Mouse (Mus musculus) 3T3-L1 (cell line): ENCODE results near the gene Sgcd.

Source experiments
- DNase-seq: peaks from one replicate; pipeline ENCODE4 v3.0.0-alpha.2; 2015; ENCODE audit warnings: low read depth, low spot score

The Sgcd gene

GRCm38 (mm10) chr11:47294741-47295140 is 694.0 kb downstream of the Sgcd start:
- DNase-seq, result peak; percentile 39

GRCm38 (mm10) chr11:47276586-47276985 is 712.2 kb downstream of the Sgcd start:
- no peak for DNase-seq

- no peak for DNase-seq
Measured at GRCm38 (mm10) chr11:47268556-47268955, 720.2 kb downstream of the Sgcd start.

- no peak for DNase-seq
Measured at GRCm38 (mm10) chr11:47264267-47264984, 724.3 kb downstream of the Sgcd start.

GRCm38 (mm10) chr11:47250301-47250700 is 738.5 kb downstream of the Sgcd start:
- DNase-seq, result no peak

- DNase-seq, result no peak
Measured at GRCm38 (mm10) chr11:47248345-47248893, 740.4 kb downstream of the Sgcd start.

GRCm38 (mm10) chr11:47247703-47248344 is 740.9 kb downstream of the Sgcd start:
- DNase-seq, result no peak

GRCm38 (mm10) chr11:47242401-47242800 is 746.4 kb downstream of the Sgcd start:
- no peak for DNase-seq

GRCm38 (mm10) chr11:47228222-47228621 is 760.5 kb downstream of the Sgcd start:
- no peak for DNase-seq

- DNase-seq, result no peak
Measured at GRCm38 (mm10) chr11:47224148-47224547, 764.6 kb downstream of the Sgcd start.

- no peak for DNase-seq
Measured at GRCm38 (mm10) chr11:47211531-47211930, 777.2 kb downstream of the Sgcd start.

- DNase-seq, result peak; percentile 22
Measured at GRCm38 (mm10) chr11:47206461-47206860, 782.3 kb downstream of the Sgcd start.

GRCm38 (mm10) chr11:47199106-47199505 is 789.7 kb downstream of the Sgcd start:
- no peak for DNase-seq

GRCm38 (mm10) chr11:47188556-47188955 is 800.2 kb downstream of the Sgcd start:
- DNase-seq, result no peak

GRCm38 (mm10) chr11:47174977-47175376 is 813.8 kb downstream of the Sgcd start:
- no peak for DNase-seq

GRCm38 (mm10) chr11:47170926-47171625 is 817.7 kb downstream of the Sgcd start:
- no peak for DNase-seq

GRCm38 (mm10) chr11:47167376-47167775 is 821.4 kb downstream of the Sgcd start:
- no peak for DNase-seq

GRCm38 (mm10) chr11:47158089-47158488 is 830.7 kb downstream of the Sgcd start:
- peak; percentile 59 for DNase-seq

GRCm38 (mm10) chr11:47156730-47157693 is 831.8 kb downstream of the Sgcd start:
- DNase-seq, result peak; percentile 15

- DNase-seq, result peak; percentile 31
Measured at GRCm38 (mm10) chr11:47154837-47155430, 833.8 kb downstream of the Sgcd start.

- no peak for DNase-seq
Measured at GRCm38 (mm10) chr11:47149607-47150006, 839.2 kb downstream of the Sgcd start.
